Comparison of ENCODE assay signal across 9 mouse cellular contexts in the genomic region with DNA sequence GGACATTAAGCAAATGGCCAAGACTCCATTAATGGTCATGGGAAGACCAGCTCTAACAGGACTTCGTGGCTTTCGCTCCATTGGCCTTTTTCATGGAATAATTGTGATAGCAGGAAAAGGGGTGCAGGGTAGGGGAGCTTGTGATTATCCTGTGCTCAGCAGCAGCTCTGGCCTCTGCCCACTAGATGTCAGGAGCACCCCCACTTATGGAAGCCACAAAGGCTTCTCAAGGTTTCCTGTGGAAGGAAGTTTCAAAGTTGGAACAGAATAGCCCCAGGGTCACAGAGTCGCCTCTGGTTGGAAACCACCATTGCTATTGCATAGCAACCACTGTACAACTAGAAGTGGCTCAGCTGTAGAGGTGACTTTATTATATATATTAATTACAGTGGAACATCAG. TPM values are rescaled to one million over a fixed set of nuclear protein-coding genes. Genes with fewer than 3 reads are reported as not detected.
A peak's percentile ranks its signal among the peaks of the same experiment; 100 is the strongest.
DNase-seq lines count a peak whose midpoint lies in the region; ATAC-seq and TF ChIP-seq lines count a peak whose summit lies in the region.
"Had no signal": no experiment of that assay in that cellular context is flagged by ENCODE, and none has a peak within 500 bp of the region (broad histone marks: within the 10 kb centered on the region; RNA-seq: fewer than 3 reads in every experiment).

No protein-coding gene starts in this region.

- no peaks in the 10 kb centered on the region for H3K36me3 ChIP-seq in heart, adult 2 months (ENCODE audit: control insufficient read depth, insufficient read depth, low read length)
- H3K36me3 ChIP-seq in heart, embryonic 10.5 days, result peaks cover 22% of the 10 kb centered on the region
- H3K36me3 ChIP-seq in ES-Bruce4 (ENCODE audit: control insufficient read depth, insufficient read depth, low read length, poor library complexity, severe bottlenecking), result no peaks in the 10 kb centered on the region
- H3K36me3 ChIP-seq in kidney, embryonic 14.5 days (ENCODE audit: control insufficient read depth, insufficient read depth, low read length), result peaks cover 2% of the 10 kb centered on the region; the same call in 1 of the 2 replicates

- peak; percentile 64 for TF ChIP-seq CTCF in heart, adult 2 months (IDR thresholded peaks at IDR 0.05)
- TF ChIP-seq CTCF in ES-Bruce4 (IDR thresholded peaks at IDR 0.05; ENCODE audit: low read depth, low read length), result peak; percentile 20

- no peaks in the 10 kb centered on the region for H3K4me1 ChIP-seq in heart, adult 2 months (ENCODE audit: control insufficient read depth, insufficient read depth, low read length)
- H3K4me1 ChIP-seq in heart, embryonic 10.5 days, result no peaks in the 10 kb centered on the region
- H3K4me1 ChIP-seq in ES-Bruce4 (ENCODE audit: control insufficient read depth, insufficient read depth, low read length), result no peaks in the 10 kb centered on the region
- no peaks in the 10 kb centered on the region; the same call in 1 of the 2 replicates for H3K4me1 ChIP-seq in kidney, embryonic 14.5 days (ENCODE audit: control insufficient read depth, insufficient read depth, low read length)

- H3K9ac ChIP-seq in heart, adult 2 months (ENCODE audit: low read depth, low read length), result no peak overlapping the region
- no peak overlapping the region for H3K9ac ChIP-seq in ES-Bruce4 (ENCODE audit: low read depth, poor library complexity, severe bottlenecking)
- no peak overlapping the region for H3K9ac ChIP-seq in kidney, embryonic 14.5 days (ENCODE audit: low read depth, low read length)

- TF ChIP-seq POLR2A in heart, adult 2 months (IDR thresholded peaks at IDR 0.05; ENCODE audit: insufficient read depth, low read depth, low read length), result no peak
- no peak for TF ChIP-seq POLR2A in ES-Bruce4 (IDR thresholded peaks at IDR 0.05; ENCODE audit: insufficient read depth, low read length)

- peak; percentile 68; the same call in 1 of the 2 replicates for ATAC-seq in kidney, embryonic 14.5 days (ENCODE audit: low FRiP score, low TSS enrichment)

- intact Hi-C loops in heart, adult 2 months (cut with DNase I), result no loop called here
- intact Hi-C loops in gastrocnemius, postnatal 14 days (cut with DNase I; ENCODE audit: low total_unique reads), result no loop called here

- TF ChIP-seq EP300 in heart, adult 2 months (IDR thresholded peaks at IDR 0.05; ENCODE audit: insufficient read depth, low read depth, low read length), result no peak
- TF ChIP-seq EP300 in ES-Bruce4 (IDR thresholded peaks at IDR 0.05; ENCODE audit: insufficient read depth, low read depth, low read length), result no peak

- 43% methylated on average over 3 of the region's 3 CpGs for WGBS in heart, adult 2 months
- WGBS in heart, embryonic 10.5 days, result 77% methylated on average over 3 of the region's 3 CpGs
- WGBS in kidney, embryonic 14.5 days, result 78% methylated on average over 3 of the region's 3 CpGs

- DNase-seq in heart, adult 2 months, result peak in 1 of 2 experiments; percentile 4
- no peak for DNase-seq in heart, embryonic 10.5 days (ENCODE audit: low spot score)
- peak; percentile 72 for DNase-seq in cerebellum, postnatal 10 days
- DNase-seq in retina, embryonic 14.5 days (ENCODE audit: low spot score), result peak; percentile 24
- no peak for DNase-seq in gastrocnemius, postnatal 14 days
- DNase-seq in natural killer cell, adult 2 months (ENCODE audit: low spot score in 2 of 2), result no peak

- H3K27ac ChIP-seq in heart, adult 2 months, result no peak overlapping the region
- no peak overlapping the region for H3K27ac ChIP-seq in heart, embryonic 10.5 days
- H3K27ac ChIP-seq in ES-Bruce4 (ENCODE audit: insufficient read depth, low read length), result no peak overlapping the region
- no peak overlapping the region for H3K27ac ChIP-seq in kidney, embryonic 14.5 days (ENCODE audit: low read depth, low read length)

- H3K27me3 ChIP-seq in heart, adult 2 months (ENCODE audit: control insufficient read depth, insufficient read depth, low read length), result no peaks in the 10 kb centered on the region
- no peaks in the 10 kb centered on the region for H3K27me3 ChIP-seq in heart, embryonic 10.5 days (ENCODE audit: insufficient read depth, poor library complexity, severe bottlenecking)
- no peaks in the 10 kb centered on the region for H3K27me3 ChIP-seq in ES-Bruce4 (ENCODE audit: control insufficient read depth, insufficient read depth, low read length, poor library complexity, severe bottlenecking)
- no peaks in the 10 kb centered on the region for H3K27me3 ChIP-seq in kidney, embryonic 14.5 days (ENCODE audit: control insufficient read depth, insufficient read depth, low read length)

- no peak overlapping the region for H3K4me3 ChIP-seq in heart, adult 2 months
- H3K4me3 ChIP-seq in heart, embryonic 10.5 days, result no peak overlapping the region
- no peak overlapping the region for H3K4me3 ChIP-seq in ES-Bruce4 (ENCODE audit: low read depth, low read length)
- H3K4me3 ChIP-seq in kidney, embryonic 14.5 days (ENCODE audit: low read length), result no peak overlapping the region

- H3K9me3 ChIP-seq in heart, embryonic 10.5 days, result no peaks in the 10 kb centered on the region
- H3K9me3 ChIP-seq in ES-Bruce4 (replicated peaks; ENCODE audit: control insufficient read depth, insufficient read depth, low read length, poor library complexity, severe bottlenecking), result no peaks in the 10 kb centered on the region
- H3K9me3 ChIP-seq in kidney, embryonic 14.5 days (ENCODE audit: control insufficient read depth, low read length), result peaks cover 8% of the 10 kb centered on the region

- H3K79me2 ChIP-seq in heart, adult 2 months (replicated peaks; ENCODE audit: control insufficient read depth, insufficient read depth, low read length), result no peaks in the 10 kb centered on the region

- no peak overlapping the region for H3K4me2 ChIP-seq in kidney, embryonic 14.5 days (replicated peaks; ENCODE audit: low read depth, low read length)

RNA-seq across cellular contexts. Expression of a gene that starts 48.8 kb away (rescaled TPM):
- not detected for total RNA-seq in heart, adult 2 months (2021)
- polyA plus RNA-seq in heart, adult 2 months (2012; rRNA removed), result not detected in 2 replicates
- 0.10 and 0.21 TPM in 2 replicates for polyA plus RNA-seq in heart, embryonic 10.5 days (2016; fragmentation: Nextera tagmentation; extraction: Ambion mirVana)
- polyA plus RNA-seq in ES-Bruce4 (2011; ENCODE audit: insufficient read depth, insufficient read length, low read depth, missing spikeins), result 0.28 and 0.32 TPM in 2 replicates
- polyA plus RNA-seq in kidney, embryonic 14.5 days (2014; fragmentation: Nextera tagmentation; extraction: Ambion mirVana), result 0.27 and 0.57 TPM in 2 replicates
- total RNA-seq in gastrocnemius, postnatal 14 days (2021), result under 1 TPM in 1 of 2 experiments, not detected in 1; 0.04 TPM
- total RNA-seq: heart, adult 18-20 months had no signal

Comparison
In these comparisons a context has a peak if more than half of its experiments do, and no peak if none do; other contexts are left out.
1. DNase-seq: peak in cerebellum, postnatal 10 days (2 of 2) and retina, embryonic 14.5 days (single experiment); none in heart, embryonic 10.5 days (single experiment), gastrocnemius, postnatal 14 days (single experiment) and natural killer cell, adult 2 months (0 of 2).